Mouse (Mus musculus) MEL (cell line): ENCODE data around the gene Ube2r2. TPM values are rescaled to one million over a fixed set of nuclear protein-coding genes. Genes with fewer than 3 reads are reported as not detected.

Source experiments
- DNase-seq: peaks from one replicate; pipeline ENCODE4 v3.0.0; 2011; ENCODE audit warnings: low read depth, low spot score
- H3K27ac ChIP-seq: 2 replicates; pipeline ENCODE4 v1.5.1; 2012; ENCODE audit warnings: low read depth, mild to moderate bottlenecking, control low read depth, low read length, moderate library complexity; ENCODE audit not compliant: control insufficient read depth
- H3K27me3 ChIP-seq, 2 experiments: fragments of 150-350 bp in 1 of 2; sonication (generic) in 1 of 2; 2 replicates each; pipeline ENCODE4 v1.6.1; 2012; ENCODE audit warnings: low read length in 2 of 2, mild to moderate bottlenecking in 2 of 2, improper control_type of control experiment in 1 of 2, moderate library complexity in 1 of 2; ENCODE audit not compliant: insufficient read depth in 2 of 2, control insufficient read depth in 1 of 2
- H3K36me3 ChIP-seq, 2 experiments: 2 replicates each; pipeline ENCODE4 v1.6.1; 2012 to 2014; ENCODE audit warnings: low read length in 2 of 2, improper control_type of control experiment in 1 of 2, inconsistent platforms in 1 of 2, mild to moderate bottlenecking in 1 of 2; ENCODE audit not compliant: insufficient read depth in 2 of 2, control insufficient read depth in 1 of 2
- H3K4me1 ChIP-seq, 2 experiments: fragments of 150-350 bp in 1 of 2; sonication (generic) in 1 of 2; 2 replicates each; pipeline ENCODE4 v1.6.1; 2012; ENCODE audit warnings: low read length in 2 of 2, improper control_type of control experiment in 1 of 2, mild to moderate bottlenecking in 1 of 2; ENCODE audit not compliant: insufficient read depth in 2 of 2, control insufficient read depth in 1 of 2
- H3K4me3 ChIP-seq, 2 experiments: fragments of 150-350 bp in 1 of 2; sonication (generic) in 1 of 2; 2 replicates each; pipeline ENCODE4 v1.5.1; 2012; ENCODE audit warnings: low read depth in 2 of 2, low read length in 2 of 2, mild to moderate bottlenecking in 2 of 2, moderate library complexity in 2 of 2, control low read depth in 1 of 2, improper control_type of control experiment in 1 of 2; ENCODE audit not compliant: control insufficient read depth in 1 of 2, insufficient read depth in 1 of 2
- H3K79me2 ChIP-seq: 2 replicates; pipeline ENCODE4 v1.6.1; 2012; ENCODE audit warnings: mild to moderate bottlenecking, low read length, moderate library complexity; ENCODE audit not compliant: control insufficient read depth, poor library complexity, insufficient read depth
- H3K9ac ChIP-seq: 2 replicates; pipeline ENCODE4 v1.6.1; 2012; ENCODE audit warnings: low read depth, mild to moderate bottlenecking, control low read depth, low read length, moderate library complexity; ENCODE audit not compliant: control insufficient read depth, poor library complexity, severe bottlenecking
- H3K9me3 ChIP-seq: fragments of 150-350 bp; sonication (generic); replicated peaks from 2 replicates; pipeline ENCODE4 v1.6.1; 2012; ENCODE audit warnings: mild to moderate bottlenecking, low read length, improper control_type of control experiment, moderate library complexity; ENCODE audit not compliant: insufficient read depth
- E2F4 ChIP-seq: IDR thresholded peaks from 2 replicates; pipeline ENCODE4 v1.6.1; 2011; ENCODE audit warnings: low read depth, low read length, improper control_type of control experiment, borderline replicate concordance
- EP300 ChIP-seq, 2 experiments: IDR thresholded peaks; 2 replicates each; pipeline ENCODE4 v1.6.1; 2011; ENCODE audit warnings: improper control_type of control experiment in 2 of 2, low read length in 2 of 2, low read depth in 1 of 2, mild to moderate bottlenecking in 1 of 2
- ETS1 ChIP-seq: IDR thresholded peaks from 2 replicates; pipeline ENCODE4 v1.6.1; 2012; ENCODE audit warnings: low read depth, mild to moderate bottlenecking, inconsistent platforms, low read length, improper control_type of control experiment, moderate library complexity
- GABPA ChIP-seq: IDR thresholded peaks from 2 replicates; pipeline ENCODE4 v1.6.1; 2012; ENCODE audit warnings: low read depth, mild to moderate bottlenecking, inconsistent platforms, low read length, improper control_type of control experiment, moderate library complexity
- HCFC1 ChIP-seq: IDR thresholded peaks from 2 replicates; pipeline ENCODE4 v1.6.1; 2012; ENCODE audit warnings: low read depth, mild to moderate bottlenecking, inconsistent platforms, low read length, improper control_type of control experiment, moderate library complexity
- JUND ChIP-seq: IDR thresholded peaks from 2 replicates; pipeline ENCODE4 v1.6.1; 2011; ENCODE audit warnings: low read depth, mild to moderate bottlenecking, improper control_type of control experiment, low read length
- KAT2A ChIP-seq: conservative IDR thresholded peaks from 2 replicates; pipeline ENCODE4 v1.6.1; 2012; ENCODE audit warnings: low read depth, low read length, improper control_type of control experiment, inconsistent platforms
- MAFK ChIP-seq: IDR thresholded peaks from 2 replicates; pipeline ENCODE4 v1.6.1; 2011; ENCODE audit warnings: low read depth, mild to moderate bottlenecking, low read length, improper control_type of control experiment, borderline replicate concordance
- MAX ChIP-seq: IDR thresholded peaks from 2 replicates; pipeline ENCODE4 v1.6.1; 2011; ENCODE audit warnings: low read length, improper control_type of control experiment
- MAZ ChIP-seq: IDR thresholded peaks from 2 replicates; pipeline ENCODE4 v1.6.1; 2012; ENCODE audit warnings: low read depth, mild to moderate bottlenecking, inconsistent platforms, low read length, improper control_type of control experiment
- MEF2A ChIP-seq: IDR thresholded peaks from 2 replicates; pipeline ENCODE4 v1.6.1; 2014; ENCODE audit warnings: low read depth, mild to moderate bottlenecking, inconsistent platforms, low read length, improper control_type of control experiment; ENCODE audit not compliant: poor library complexity, insufficient replicate concordance, severe bottlenecking; ENCODE audit errors: extremely low read depth
- MXI1 ChIP-seq: IDR thresholded peaks from 2 replicates; pipeline ENCODE4 v1.6.1; 2011; ENCODE audit warnings: mild to moderate bottlenecking, low read depth, low read length, improper control_type of control experiment
- MYB ChIP-seq: IDR thresholded peaks from 2 replicates; pipeline ENCODE4 v1.6.1; 2011; ENCODE audit warnings: mild to moderate bottlenecking, low read depth, low read length, improper control_type of control experiment
- NELFE ChIP-seq: IDR thresholded peaks from 2 replicates; pipeline ENCODE4 v1.6.1; 2011; ENCODE audit warnings: low read depth, low read length, improper control_type of control experiment
- POLR2A ChIP-seq, 2 experiments: IDR thresholded peaks; 2 replicates each; pipeline ENCODE4 v1.6.1; 2011 to 2012; ENCODE audit warnings: low read length in 2 of 2, mild to moderate bottlenecking in 2 of 2, control low read depth in 1 of 2, improper control_type of control experiment in 1 of 2, low read depth in 1 of 2, moderate library complexity in 1 of 2; ENCODE audit not compliant: control insufficient read depth in 1 of 2, insufficient read depth in 1 of 2, poor library complexity in 1 of 2
- POLR2AphosphoS2 ChIP-seq: IDR thresholded peaks from 2 replicates; pipeline ENCODE4 v1.6.1; 2011; ENCODE audit warnings: low read length, improper control_type of control experiment
- POLR2AphosphoS5 ChIP-seq: IDR thresholded peaks from 2 replicates; pipeline ENCODE4 v1.6.1; 2012; ENCODE audit warnings: low read depth, borderline replicate concordance, mild to moderate bottlenecking, inconsistent platforms, low read length, moderate library complexity, mixed read lengths
- RAD21 ChIP-seq: IDR thresholded peaks from 2 replicates; pipeline ENCODE4 v1.6.1; 2011; ENCODE audit warnings: mild to moderate bottlenecking, low read depth, low read length, improper control_type of control experiment
- RCOR1 ChIP-seq: IDR thresholded peaks from 2 replicates; pipeline ENCODE4 v1.6.1; 2012; ENCODE audit warnings: low read depth, mild to moderate bottlenecking, inconsistent platforms, low read length, improper control_type of control experiment
- SMC3 ChIP-seq: IDR thresholded peaks from 2 replicates; pipeline ENCODE4 v1.6.1; 2011; ENCODE audit warnings: low read depth, low read length, improper control_type of control experiment
- TAL1 ChIP-seq: IDR thresholded peaks from 2 replicates; pipeline ENCODE4 v1.6.1; 2012; ENCODE audit warnings: mild to moderate bottlenecking, inconsistent platforms, low read length, moderate library complexity, mixed read lengths
- TBP ChIP-seq: IDR thresholded peaks from 2 replicates; pipeline ENCODE4 v1.8.0; 2011; ENCODE audit warnings: low read depth, low read length, improper control_type of control experiment
- TCF12 ChIP-seq: IDR thresholded peaks from 2 replicates; pipeline ENCODE4 v1.6.1; 2014; ENCODE audit warnings: low read depth, mild to moderate bottlenecking, inconsistent platforms, low read length, improper control_type of control experiment, moderate library complexity
- UBTF ChIP-seq: IDR thresholded peaks from 2 replicates; pipeline ENCODE4 v1.6.1; 2012; ENCODE audit warnings: low read depth, mild to moderate bottlenecking, inconsistent platforms, low read length, improper control_type of control experiment, moderate library complexity, borderline replicate concordance; ENCODE audit not compliant: insufficient read depth
- USF1 ChIP-seq: IDR thresholded peaks from 2 replicates; pipeline ENCODE4 v1.6.1; 2014; ENCODE audit warnings: low read depth, mild to moderate bottlenecking, inconsistent platforms, low read length, improper control_type of control experiment, moderate library complexity
- USF2 ChIP-seq, 2 experiments: IDR thresholded peaks; 2 replicates each; pipeline ENCODE4 v1.6.1; 2011 to 2012; ENCODE audit warnings: improper control_type of control experiment in 2 of 2, low read length in 2 of 2, borderline replicate concordance in 1 of 2, inconsistent platforms in 1 of 2, low read depth in 1 of 2, mild to moderate bottlenecking in 1 of 2; ENCODE audit not compliant: insufficient read depth in 1 of 2
- ZC3H11A ChIP-seq: IDR thresholded peaks from 2 replicates; pipeline ENCODE4 v1.6.1; 2012; ENCODE audit warnings: low read depth, mild to moderate bottlenecking, inconsistent platforms, low read length, improper control_type of control experiment
- ZKSCAN1 ChIP-seq: IDR thresholded peaks from 2 replicates; pipeline ENCODE4 v1.6.1; 2012; ENCODE audit warnings: low read depth, mild to moderate bottlenecking, inconsistent platforms, low read length, improper control_type of control experiment, moderate library complexity
- ZMIZ1 ChIP-seq: IDR thresholded peaks from 2 replicates; pipeline ENCODE4 v1.6.1; 2012; ENCODE audit warnings: low read depth, mild to moderate bottlenecking, inconsistent platforms, low read length, improper control_type of control experiment, moderate library complexity
- polyA plus RNA-seq, 2 experiments: library from polyadenylated mRNA; stranded (reverse) in 1 of 2; unstranded in 1 of 2; fragments of >175 nt in 1 of 2; fragments of >200 nt in 1 of 2; gene quantifications; 2 replicates each; pipeline versions ENCODE4 v1.2.1 to v1.2.4; 2012; ENCODE audit warnings: low replicate concordance in 2 of 2, low read depth in 1 of 2; ENCODE audit not compliant: insufficient read length in 2 of 2, insufficient read depth in 1 of 2, missing spikeins in 1 of 2
- total RNA-seq: library from RNA; depleted of rRNA; stranded (reverse); fragments of 300-350 nt; gene quantifications from 2 replicates; pipeline ENCODE4 v1.2.3, GENCODE M21; 2012

Gene Ube2r2
- total and polyA plus RNA-seq, 3 experiments, result 24.5 to 94.1 (median 70.1) TPM

DNA sequence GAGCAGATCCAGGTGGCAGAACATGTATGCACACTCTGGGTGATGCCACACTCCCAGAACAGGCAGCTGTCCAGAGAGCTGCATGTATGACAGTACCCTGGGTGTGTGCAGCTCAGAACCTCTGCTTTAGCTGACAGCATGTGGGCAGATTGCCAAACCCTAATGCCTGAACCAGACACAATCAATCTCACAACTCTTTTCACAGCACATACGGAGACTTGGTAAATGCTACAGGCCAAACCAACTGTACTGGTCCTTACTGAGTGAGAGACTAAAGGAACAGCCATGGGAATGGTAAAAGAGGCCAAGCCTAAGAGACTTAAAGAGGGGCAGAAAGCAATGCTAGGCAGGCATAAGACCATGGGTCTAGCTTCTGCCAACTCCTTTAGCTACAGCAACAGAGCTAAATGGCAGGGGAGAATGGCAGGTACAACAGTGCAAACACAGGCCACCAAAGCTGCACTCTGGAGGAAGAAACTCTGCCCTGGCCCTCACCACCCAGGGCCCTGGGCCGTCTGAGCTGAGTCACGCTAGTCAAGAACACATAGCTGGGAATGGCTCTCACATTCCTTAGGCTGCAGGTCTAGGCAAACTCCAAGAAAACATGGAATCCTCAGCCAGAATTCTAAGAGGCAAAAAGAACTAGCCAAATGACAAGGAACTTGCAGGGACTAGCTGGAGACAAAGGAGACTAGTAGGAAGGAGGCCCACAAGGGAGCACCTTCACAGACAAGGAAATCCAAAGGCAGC, 61.5 kb downstream of the Ube2r2 start:
- no peak overlapping the region for H3K4me3 ChIP-seq
- no peaks in the 10 kb centered on the region for H3K27me3 ChIP-seq
- no peaks in the 10 kb centered on the region for H3K79me2 ChIP-seq
- H3K9me3 ChIP-seq, result no peaks in the 10 kb centered on the region
- H3K9ac ChIP-seq, result no peak overlapping the region
- H3K4me1 ChIP-seq, result peaks cover 18 to 19% of the 10 kb centered on the region in 2 experiments
- peak; percentile 44 for DNase-seq
- H3K27ac ChIP-seq, result no peak overlapping the region
- TF ChIP-seq MXI1 (no peak), MYB (no peak), POLR2AphosphoS5 (no peak), RAD21 (no peak), ZKSCAN1 (no peak), USF2 (IDR thresholded peaks at IDR 0.05; ENCODE audit: borderline replicate concordance in 1 of 2, insufficient read depth in 1 of 2, low read depth in 1 of 2, low read length in 2 of 2) (no peak), GABPA (no peak), MAFK (no peak), ETS1 (no peak), POLR2A (IDR thresholded peaks at IDR 0.05; ENCODE audit: control insufficient read depth in 1 of 2, insufficient read depth in 1 of 2, low read depth in 1 of 2, low read length in 2 of 2, poor library complexity in 1 of 2) (no peak), E2F4 (no peak), JUND (no peak), HCFC1 (no peak), EP300 (IDR thresholded peaks at IDR 0.05; ENCODE audit: low read depth in 1 of 2, low read length in 2 of 2) (no peak), UBTF (no peak), USF1 (no peak), MAX (no peak), ZC3H11A (no peak), TCF12 (no peak), NELFE (no peak)
- TF ChIP-seq, all 39 proteins: peak for 0
- peaks cover 16 to 21% of the 10 kb centered on the region in 2 experiments for H3K36me3 ChIP-seq

DNA sequence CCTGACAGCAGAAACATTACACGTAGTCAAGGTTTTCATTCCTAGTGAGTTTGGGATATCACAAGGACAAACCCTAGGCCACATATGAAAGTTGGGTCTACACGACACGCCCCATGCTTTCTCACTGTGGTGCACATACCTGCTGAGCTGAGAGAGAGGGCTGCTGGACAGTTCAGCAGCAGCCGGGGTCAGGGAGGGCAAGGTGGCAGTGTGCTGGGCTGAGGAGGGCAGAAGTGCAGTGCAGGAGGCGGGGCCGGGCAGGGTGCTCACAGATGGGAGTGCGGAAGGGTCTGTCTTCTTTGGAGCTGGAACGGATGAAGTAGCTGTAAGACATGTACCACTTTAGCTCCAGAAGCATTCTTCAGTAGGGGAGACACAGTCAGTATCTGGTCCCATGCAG, 66.6 kb downstream of the Ube2r2 start:
- DNase-seq, result no peak
- no peaks in the 10 kb centered on the region for H3K27me3 ChIP-seq
- no peaks in the 10 kb centered on the region for H3K79me2 ChIP-seq
- H3K4me1 ChIP-seq, result no peaks in the 10 kb centered on the region
- no peaks in the 10 kb centered on the region for H3K9me3 ChIP-seq
- no peak for TF ChIP-seq RAD21
- no peak for TF ChIP-seq MAZ
- no peak for TF ChIP-seq JUND
- TF ChIP-seq POLR2A (IDR thresholded peaks at IDR 0.05; ENCODE audit: control insufficient read depth in 1 of 2, insufficient read depth in 1 of 2, low read depth in 1 of 2, low read length in 2 of 2, poor library complexity in 1 of 2), result no peak
- no peak for TF ChIP-seq RCOR1
- no peak for TF ChIP-seq TBP
- TF ChIP-seq ZC3H11A, result no peak
- no peak for TF ChIP-seq EP300 (IDR thresholded peaks at IDR 0.05; ENCODE audit: low read depth in 1 of 2, low read length in 2 of 2)
- no peak for TF ChIP-seq TAL1
- no peak for TF ChIP-seq SMC3
- TF ChIP-seq ETS1, result no peak
- no peak for TF ChIP-seq MAX
- no peak for TF ChIP-seq MEF2A
- no peak for TF ChIP-seq ZMIZ1
- no peak for TF ChIP-seq GABPA
- no peak for TF ChIP-seq NELFE
- no peak for TF ChIP-seq KAT2A
- TF ChIP-seq POLR2AphosphoS2, result no peak
- TF ChIP-seq ZKSCAN1, result no peak
- no peak for TF ChIP-seq MXI1
- H3K27ac ChIP-seq, result no peak overlapping the region
- peaks cover 0 to 30% of the 10 kb centered on the region in 2 experiments; a peak in 2 of 4 replicates for H3K36me3 ChIP-seq
- H3K9ac ChIP-seq, result no peak overlapping the region
- H3K4me3 ChIP-seq, result no peak overlapping the region
